Mouse (Mus musculus) bone marrow macrophage, adult 2 months (primary cell): ENCODE measurements around the gene Tcf12.

Experiments
- CTCF ChIP-seq: IDR thresholded peaks from 2 replicates; pipeline ENCODE4 v1.5.1; 2012; ENCODE audit warnings: low read depth, mild to moderate bottlenecking, low read length, moderate library complexity
- POLR2A ChIP-seq: IDR thresholded peaks from 2 replicates; pipeline ENCODE4 v1.6.1; 2012; ENCODE audit warnings: mild to moderate bottlenecking, low read depth, low read length, borderline replicate concordance

DNA sequence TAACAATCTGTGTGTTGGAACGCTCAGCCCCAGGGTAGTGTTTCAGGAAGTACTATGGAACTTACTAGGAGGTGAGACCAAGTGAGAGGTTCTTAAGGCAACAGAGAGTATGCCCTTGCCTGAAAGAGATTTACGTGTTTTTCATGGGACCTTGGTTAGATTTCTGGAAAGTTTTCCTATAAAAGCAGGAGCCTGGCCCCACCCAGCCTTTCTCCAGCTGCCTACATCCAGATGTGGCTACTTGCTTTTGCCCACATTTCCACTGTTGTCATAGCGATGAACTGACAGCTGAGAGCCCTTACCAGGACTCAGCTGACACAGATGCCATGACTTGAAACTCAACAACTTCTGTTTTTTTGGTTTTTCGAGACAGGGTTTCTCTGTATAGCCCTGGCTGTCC lies 18.2 kb upstream of the Tcf12 start:
- TF ChIP-seq CTCF (no peak), POLR2A (no peak)
